Mouse (Mus musculus) bone marrow macrophage, adult 2 months (primary cell): ENCODE results near the gene Lcor. TPM values are rescaled to one million over a fixed set of nuclear protein-coding genes. Genes with fewer than 3 reads are reported as not detected.

ENCODE experiments used
- H3K27ac ChIP-seq: 2 replicates; pipeline ENCODE4 v1.5.1; 2012; ENCODE audit warnings: low read depth, low read length; ENCODE audit not compliant: insufficient read depth
- H3K4me1 ChIP-seq: 2 replicates; pipeline ENCODE4 v1.6.1; 2012; ENCODE audit warnings: low read length; ENCODE audit not compliant: control insufficient read depth, insufficient read depth
- H3K4me3 ChIP-seq: 2 replicates; pipeline ENCODE4 v1.5.1; 2012; ENCODE audit warnings: mild to moderate bottlenecking, low read length, moderate library complexity; ENCODE audit not compliant: insufficient read depth
- CTCF ChIP-seq: IDR thresholded peaks from 2 replicates; pipeline ENCODE4 v1.5.1; 2012; ENCODE audit warnings: low read depth, mild to moderate bottlenecking, low read length, moderate library complexity
- POLR2A ChIP-seq: IDR thresholded peaks from 2 replicates; pipeline ENCODE4 v1.6.1; 2012; ENCODE audit warnings: mild to moderate bottlenecking, low read depth, low read length, borderline replicate concordance
- polyA plus RNA-seq: library from polyadenylated mRNA; stranded (reverse); fragments of >200 nt; gene quantifications from 2 replicates; pipeline ENCODE4 v1.2.4, GENCODE M21; 2012; ENCODE audit not compliant: missing spikeins, insufficient read depth, insufficient read length

The Lcor gene
- polyA plus RNA-seq, 1 experiment, result 8.9 TPM

GRCm38 (mm10) chr19:41474943-41475342 is 7.5 kb upstream of the Lcor start:
- Histone ChIP-seq H3K4me3 (no peak overlapping the region), H3K4me1 (peaks cover 10% of the 10 kb centered on the region), H3K27ac (peak overlapping the region; percentile 9; the same call in 1 of the 2 replicates)
- TF ChIP-seq CTCF, result no peak
- no peak for TF ChIP-seq POLR2A

DNA sequence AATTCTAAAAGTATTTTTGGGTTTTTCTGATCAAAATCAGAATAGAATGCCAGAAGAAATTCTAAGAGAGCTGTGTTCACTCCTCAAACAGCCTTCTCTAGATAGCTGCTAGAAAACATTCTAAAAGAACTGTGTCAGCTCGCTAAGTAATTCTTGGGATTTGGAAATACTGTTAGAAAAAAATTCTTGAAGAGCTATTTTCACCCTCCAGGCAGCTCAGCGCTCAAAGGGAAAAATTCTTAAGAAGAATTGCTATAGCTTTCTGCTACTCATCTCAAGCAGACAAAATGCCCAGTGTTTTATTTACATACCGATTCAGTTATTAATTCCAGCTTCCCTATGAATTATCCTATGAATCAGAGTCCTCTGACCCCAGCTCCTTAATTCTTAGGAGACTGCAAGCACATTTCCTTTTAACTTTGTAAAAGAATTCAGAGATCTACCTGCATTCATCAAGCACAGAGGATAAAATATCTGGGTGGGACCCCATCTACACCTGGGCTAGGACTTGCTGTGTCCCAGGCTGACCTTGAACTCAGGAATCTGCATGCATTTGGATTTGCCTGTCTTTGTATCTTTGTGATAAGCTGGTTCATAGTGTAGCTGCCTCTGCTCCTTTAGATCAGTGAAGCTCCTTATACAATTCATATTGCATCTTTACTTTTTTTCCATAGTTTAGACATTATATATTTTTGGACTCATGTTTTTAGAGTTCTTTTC is 5.7 kb upstream of the Lcor start:
- no peak overlapping the region for H3K4me3 ChIP-seq
- no peak overlapping the region for H3K27ac ChIP-seq
- TF ChIP-seq POLR2A, result no peak
- TF ChIP-seq CTCF, result no peak
- H3K4me1 ChIP-seq, result peaks cover 14% of the 10 kb centered on the region

- H3K4me1 ChIP-seq, result peaks cover 6% of the 10 kb centered on the region
- TF ChIP-seq POLR2A (no peak), CTCF (no peak)
- H3K4me3 ChIP-seq, result peak overlapping the region; percentile 54
- H3K27ac ChIP-seq, result peak overlapping the region; percentile 76; the same call in 1 of the 2 replicates
Measured at GRCm38 (mm10) chr19:41481030-41481886, 1.2 kb upstream of the Lcor start.

- H3K4me1 ChIP-seq, result peaks cover 6% of the 10 kb centered on the region
- H3K4me3 ChIP-seq, result peak overlapping the region; percentile 70
- TF ChIP-seq CTCF (no peak), POLR2A (no peak)
- H3K27ac ChIP-seq, result peak overlapping the region; percentile 76
Measured at GRCm38 (mm10) chr19:41481887-41482189, 599 bp upstream of the Lcor start.

GRCm38 (mm10) chr19:41482909-41483444 is 540 bp downstream of the Lcor start:
- no peak for TF ChIP-seq POLR2A
- TF ChIP-seq CTCF, result no peak
- Histone ChIP-seq H3K4me3 (peak overlapping the region; percentile 99), H3K27ac (peak overlapping the region; percentile 97), H3K4me1 (peaks cover 6% of the 10 kb centered on the region)

DNA sequence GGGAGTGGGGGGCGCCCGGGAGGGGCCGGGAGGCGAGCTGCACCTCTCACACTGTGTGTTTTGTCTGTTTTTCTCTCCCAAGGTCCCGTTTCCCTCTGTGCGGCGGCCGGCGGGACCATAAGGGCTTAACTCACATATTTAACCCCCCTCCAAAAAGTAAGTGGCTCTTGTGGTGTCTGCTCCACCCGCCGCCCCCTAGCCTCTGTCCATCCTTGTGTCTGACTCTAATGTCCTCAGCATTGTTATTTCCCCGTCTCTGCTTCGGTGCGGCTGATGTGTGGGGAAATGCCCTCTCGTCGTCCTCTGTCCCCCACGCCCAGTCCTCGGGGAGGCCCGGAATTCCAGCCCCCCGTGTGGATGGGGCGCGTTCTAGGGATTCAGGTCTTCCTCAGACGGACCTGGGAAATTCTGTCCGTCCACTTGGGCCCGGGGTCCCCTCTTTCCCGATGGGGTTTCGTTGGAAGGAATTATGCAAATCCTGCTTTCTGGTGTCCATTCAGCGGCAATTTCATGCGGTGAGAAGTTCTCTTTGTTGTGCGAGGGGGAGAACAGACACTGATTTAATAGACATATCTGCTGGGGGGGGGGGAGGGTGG is 1.1 kb downstream of the Lcor start:
- Histone ChIP-seq H3K4me1 (peaks cover 6% of the 10 kb centered on the region), H3K27ac (peak overlapping the region; percentile 69), H3K4me3 (peak overlapping the region; percentile 99)
- TF ChIP-seq CTCF, result no peak
- no peak for TF ChIP-seq POLR2A

DNA sequence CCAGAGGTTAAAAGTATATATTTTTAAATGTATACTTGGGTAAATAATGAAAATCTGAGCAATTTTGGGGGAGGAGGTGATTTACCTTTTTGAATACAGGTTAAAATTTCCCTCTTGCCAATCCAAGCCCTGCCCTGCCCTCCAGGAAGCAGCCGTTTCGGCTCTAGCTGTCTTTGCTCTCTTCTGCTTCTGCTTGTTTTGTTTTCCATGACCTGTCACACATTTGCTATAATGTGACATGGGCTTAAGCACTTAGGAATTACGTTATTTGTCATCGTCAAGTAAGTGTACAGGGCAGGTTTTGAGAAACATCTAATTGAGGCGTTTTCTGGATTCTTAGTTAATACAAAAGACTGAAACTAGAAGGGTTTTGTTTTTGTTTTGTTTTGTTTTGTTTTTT is 1.9 kb downstream of the Lcor start:
- H3K27ac ChIP-seq, result no peak overlapping the region
- no peak overlapping the region for H3K4me3 ChIP-seq
- no peak for TF ChIP-seq POLR2A
- no peak for TF ChIP-seq CTCF
- H3K4me1 ChIP-seq, result peaks cover 6% of the 10 kb centered on the region

GRCm38 (mm10) chr19:41495382-41496032 is 13.1 kb downstream of the Lcor start:
- Histone ChIP-seq H3K27ac (no peak overlapping the region), H3K4me3 (no peak overlapping the region), H3K4me1 (peaks cover 20% of the 10 kb centered on the region)
- TF ChIP-seq POLR2A (no peak), CTCF (no peak)

DNA sequence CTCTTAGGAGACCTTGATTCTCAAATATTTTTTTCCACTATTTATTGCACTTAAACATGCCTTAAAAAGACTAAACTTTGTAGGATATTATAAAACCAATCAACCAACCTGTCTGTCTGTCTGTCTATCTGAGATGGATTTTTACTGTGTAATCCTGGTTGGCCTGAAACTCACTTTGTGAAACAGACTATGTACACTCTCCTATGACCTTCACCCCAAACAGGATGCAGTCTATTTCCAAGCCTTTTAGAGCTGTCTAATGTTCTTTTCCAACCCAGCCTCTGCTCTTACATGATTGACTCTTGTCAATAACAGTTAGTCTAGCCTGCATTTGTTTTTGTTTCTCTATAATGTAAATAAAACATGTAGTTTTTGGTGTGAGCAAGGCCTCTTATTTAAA is 13.6 kb downstream of the Lcor start:
- TF ChIP-seq POLR2A (no peak), CTCF (no peak)
- H3K27ac ChIP-seq, result no peak overlapping the region
- H3K4me1 ChIP-seq, result peaks cover 20% of the 10 kb centered on the region
- no peak overlapping the region for H3K4me3 ChIP-seq

DNA sequence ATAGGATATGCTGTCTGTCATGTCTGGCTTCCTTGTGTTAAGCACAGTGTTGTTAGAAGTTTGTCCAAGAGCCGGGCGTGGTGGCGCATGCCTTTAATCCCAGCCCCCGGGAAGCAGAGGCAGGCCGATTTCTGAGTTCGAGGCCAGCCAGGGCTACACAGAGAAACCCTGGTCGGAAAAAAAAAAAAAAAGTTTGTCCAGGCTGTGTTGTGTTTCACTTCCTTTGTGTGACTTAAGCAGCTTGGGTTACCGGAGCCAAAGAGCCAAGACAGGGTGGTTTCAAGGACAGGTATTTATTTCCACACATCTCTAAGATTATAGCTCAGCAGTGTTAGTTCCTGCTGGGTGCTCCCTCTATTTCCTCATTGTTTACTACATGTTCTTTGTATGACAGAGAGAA is 25.4 kb downstream of the Lcor start:
- Histone ChIP-seq H3K4me3 (no peak overlapping the region), H3K27ac (no peak overlapping the region), H3K4me1 (peaks cover 3% of the 10 kb centered on the region)
- TF ChIP-seq CTCF (no peak), POLR2A (no peak)
